Mouse (Mus musculus) ES-E14 (cell line): ENCODE measurements around the gene BC055324.

Experiments
- CHD2 ChIP-seq: IDR thresholded peaks from 2 replicates; pipeline ENCODE4 v1.6.1; 2014; ENCODE audit warnings: mild to moderate bottlenecking, low read depth, low read length, inconsistent platforms
- HCFC1 ChIP-seq: IDR thresholded peaks from 2 replicates; pipeline ENCODE4 v1.6.1; 2012; ENCODE audit warnings: low read length, inconsistent platforms, borderline replicate concordance; ENCODE audit not compliant: insufficient read depth
- MAFK ChIP-seq: IDR thresholded peaks from 2 replicates; pipeline ENCODE4 v1.6.1; 2014; ENCODE audit warnings: mild to moderate bottlenecking, low read depth, low read length, inconsistent platforms; ENCODE audit not compliant: insufficient read depth
- ZC3H11A ChIP-seq: IDR thresholded peaks from 2 replicates; pipeline ENCODE4 v1.6.1; 2012; ENCODE audit warnings: low read depth, mild to moderate bottlenecking, inconsistent platforms, low read length, borderline replicate concordance
- ZNF384 ChIP-seq: IDR thresholded peaks from 2 replicates; pipeline ENCODE4 v1.6.1; 2012; ENCODE audit warnings: low read depth, low read length, inconsistent platforms

- no peak for TF ChIP-seq ZC3H11A
- TF ChIP-seq ZNF384 = no peak
- TF ChIP-seq CHD2 = no peak
- TF ChIP-seq MAFK = no peak
- TF ChIP-seq HCFC1 = no peak
Observed at GRCm38 (mm10) chr1:163992371-163992770, 2.2 kb downstream of the BC055324 start.
